Mouse (Mus musculus) testis, adult 10 weeks (tissue): Measurements from ENCODE around the gene Scgb2b20. TPM values are rescaled to one million over a fixed set of nuclear protein-coding genes. Genes with fewer than 3 reads are reported as not detected.

ENCODE experiments used
- polyA plus RNA-seq: library from polyadenylated mRNA; stranded (reverse); fragments of 350-450 nt; fragmentation: Illumina TruSeq; extraction: RNeasy Lipid Tissue Mini Kit (QIAGEN cat#74804); gene quantifications from one replicate; pipeline ENCODE4 v1.2.3, GENCODE M21; 2014; ENCODE audit warnings: low read depth, low replicate concordance

Scgb2b20 gene
- polyA plus RNA-seq: not detected

GRCm38 (mm10) chr7:33366222-33366621 lies at the start of gene Scgb2b20:
Gene Scgb2b20, minus strand, starts transcription at chr7:33366322.

DNA sequence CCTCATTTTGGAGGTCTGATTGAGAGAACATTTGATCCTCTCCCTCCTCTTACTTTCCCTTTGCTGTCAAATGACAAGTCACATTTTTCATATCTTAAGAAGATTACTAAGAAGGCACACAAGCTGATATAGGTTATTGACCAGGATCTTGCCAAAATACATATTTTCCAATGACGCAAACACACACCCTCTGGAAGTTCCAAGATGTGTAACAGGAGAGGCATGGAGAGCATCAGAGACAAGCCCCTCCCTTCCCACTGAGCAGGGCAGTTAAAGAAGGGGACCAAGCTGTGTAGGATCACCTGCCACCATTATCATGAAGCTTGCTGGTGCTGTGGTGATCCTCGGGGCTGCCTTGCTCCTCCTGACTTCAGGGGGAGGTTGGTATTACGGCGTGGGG lies 6.8 kb upstream of the Scgb2b20 start, which contains the start of gene Scgb1b20:
TSS of gene Scgb1b20 (plus strand) at position 301 of the 400 bp plus-strand sequence.

Other genes with a start within 250 kb of the Scgb2b20 start
- gene Scgb2b18, start 192.5 kb downstream of the Scgb2b20 start, polyA plus RNA-seq: not detected
- gene Scgb1b18, start 180.8 kb downstream of the Scgb2b20 start, polyA plus RNA-seq: not detected
- not detected for gene Scgb2b19, start 86.0 kb downstream of the Scgb2b20 start, polyA plus RNA-seq
- gene Scgb1b19, start 79.0 kb downstream of the Scgb2b20 start, polyA plus RNA-seq: not detected
- not detected for gene Scgb1b20, start 6.9 kb upstream of the Scgb2b20 start, polyA plus RNA-seq
- gene Scgb2b21, start 154.1 kb upstream of the Scgb2b20 start, polyA plus RNA-seq: not detected